Mouse (Mus musculus) ES-E14 (cell line): ENCODE measurements around the gene 4931422A03Rik.

ENCODE experiments used
- CHD2 ChIP-seq: IDR thresholded peaks from 2 replicates; pipeline ENCODE4 v1.6.1; 2014; ENCODE audit warnings: mild to moderate bottlenecking, low read depth, low read length, inconsistent platforms
- ZNF384 ChIP-seq: IDR thresholded peaks from 2 replicates; pipeline ENCODE4 v1.6.1; 2012; ENCODE audit warnings: low read depth, low read length, inconsistent platforms

- TF ChIP-seq CHD2 (no peak), ZNF384 (no peak)
Measured at GRCm38 (mm10) chr2:103970791-103971649, 57.1 kb downstream of the 4931422A03Rik start.
